Mouse (Mus musculus) limb, embryonic 14.5 days (tissue): Measurements from ENCODE around the gene Lasp1. TPM values are rescaled to one million over a fixed set of nuclear protein-coding genes. Genes with fewer than 3 reads are reported as not detected.

Experiments used
- ATAC-seq: fragments of 200-750 bp; cut with Nextera tagmentation; 2 replicates; pipeline ENCODE4 v1.8.0; 2017; ENCODE audit warnings: low read depth, moderate number of reproducible peaks, moderate TSS enrichment; ENCODE audit not compliant: low FRiP score
- DNase-seq: peaks from one replicate; pipeline ENCODE4 v3.0.0-alpha.2; 2015; ENCODE audit warnings: low spot score
- H3K27ac ChIP-seq: fragments of 300-500 bp; sonication (generic); replicated peaks from 2 replicates; pipeline ENCODE4 v1.5.1; 2014; ENCODE audit warnings: low read depth, mild to moderate bottlenecking, low read length, moderate library complexity, mixed read lengths
- H3K27me3 ChIP-seq: fragments of 300-500 bp; sonication (generic); 2 replicates; pipeline ENCODE4 v1.6.1; 2014; ENCODE audit warnings: low read length, mixed read lengths; ENCODE audit not compliant: control insufficient read depth, insufficient read depth
- H3K36me3 ChIP-seq: fragments of 300-500 bp; sonication (generic); 2 replicates; pipeline ENCODE4 v1.6.1; 2014; ENCODE audit warnings: mild to moderate bottlenecking, low read length, moderate library complexity, mixed read lengths; ENCODE audit not compliant: control insufficient read depth, insufficient read depth
- H3K4me1 ChIP-seq: fragments of 300-500 bp; sonication (generic); 2 replicates; pipeline ENCODE4 v1.6.1; 2014; ENCODE audit warnings: antibody characterized with exemption, low read length, mixed read lengths; ENCODE audit not compliant: control insufficient read depth, insufficient read depth
- H3K4me2 ChIP-seq: fragments of 300-500 bp; sonication (generic); replicated peaks from 2 replicates; pipeline ENCODE4 v1.6.1; 2014; ENCODE audit warnings: low read depth, mild to moderate bottlenecking, low read length, moderate library complexity; ENCODE audit not compliant: severe bottlenecking
- H3K4me3 ChIP-seq: fragments of 300-500 bp; sonication (generic); replicated peaks from 2 replicates; pipeline ENCODE4 v1.5.1; 2014; ENCODE audit warnings: low read length
- H3K9ac ChIP-seq: fragments of 300-500 bp; sonication (generic); 2 replicates; pipeline ENCODE4 v1.6.1; 2014; ENCODE audit warnings: mild to moderate bottlenecking, low read depth, low read length, moderate library complexity; ENCODE audit not compliant: severe bottlenecking
- H3K9me3 ChIP-seq: fragments of 300-500 bp; sonication (generic); 2 replicates; pipeline ENCODE4 v1.6.1; 2016; ENCODE audit warnings: low read length; ENCODE audit not compliant: control insufficient read depth
- POLR2A ChIP-seq: fragments of 200-500 bp; IDR thresholded peaks from 2 replicates; pipeline ENCODE4 v1.8.0; 2012; ENCODE audit warnings: inconsistent platforms, mild to moderate bottlenecking, moderate library complexity, borderline replicate concordance; ENCODE audit not compliant: insufficient read depth, insufficient read length; ENCODE audit errors: extremely low read depth
- WGBS: fragments of 180-500 bp; shearing (Covaris S2); extraction: QIAGEN DNeasy Blood & Tissue Kit; methylation state at CpG from one replicate; pipeline ENCODE4 v1.1.7; 2014; 5-methylcytosine and 5-hydroxymethylcytosine counted together
- polyA plus RNA-seq, 2 experiments: library from polyadenylated mRNA; depleted of rRNA in 1 of 2; stranded (reverse) in 1 of 2; unstranded in 1 of 2; fragments of >200 nt; fragmentation: Nextera tagmentation in 1 of 2; extraction: Ambion mirVana in 1 of 2; gene quantifications; 2 replicates each; pipeline versions ENCODE4 v1.2.1 to v1.2.3; 2012 to 2014

The Lasp1 gene
- polyA plus RNA-seq, 2 experiments: 95.7 to 105 TPM

GRCm38 (mm10) chr11:97776497-97777128 is 22.2 kb upstream of the Lasp1 start:
- H3K27ac ChIP-seq: no peak overlapping the region
- H3K4me2 ChIP-seq: no peak overlapping the region
- ATAC-seq: 0 out of 2 replicates have a peak, but pooled peaks have one; percentile 12
- H3K4me3 ChIP-seq: no peak overlapping the region
- no peak for TF ChIP-seq POLR2A
- WGBS: 63% methylated on average over 5 of the region's 5 CpGs
- H3K27me3 ChIP-seq: no peaks in the 10 kb centered on the region
- peaks cover 8% of the 10 kb centered on the region for H3K4me1 ChIP-seq
- no peak for DNase-seq
- no peaks in the 10 kb centered on the region for H3K9me3 ChIP-seq
- no peak overlapping the region for H3K9ac ChIP-seq
- H3K36me3 ChIP-seq: peaks cover 48% of the 10 kb centered on the region

- 52% methylated on average over 2 of the region's 2 CpGs for WGBS
- H3K9ac ChIP-seq: no peak overlapping the region
- no peak overlapping the region for H3K4me2 ChIP-seq
- no peaks in the 10 kb centered on the region for H3K27me3 ChIP-seq
- H3K36me3 ChIP-seq: peaks cover 48% of the 10 kb centered on the region
- no peak overlapping the region for H3K27ac ChIP-seq
- peaks cover 8% of the 10 kb centered on the region for H3K4me1 ChIP-seq
- no peaks in the 10 kb centered on the region for H3K9me3 ChIP-seq
- no peak overlapping the region for H3K4me3 ChIP-seq
- DNase-seq (no peak), ATAC-seq (0 out of 2 replicates have a peak, but pooled peaks have one; percentile 11)
- TF ChIP-seq POLR2A: no peak
Observed at GRCm38 (mm10) chr11:97777129-97777529, 21.7 kb upstream of the Lasp1 start.

- Histone ChIP-seq H3K9ac (no peak overlapping the region), H3K27me3 (no peaks in the 10 kb centered on the region), H3K4me3 (no peak overlapping the region), H3K36me3 (peaks cover 48% of the 10 kb centered on the region), H3K4me2 (no peak overlapping the region), H3K4me1 (peaks cover 8% of the 10 kb centered on the region), H3K9me3 (no peaks in the 10 kb centered on the region), H3K27ac (no peak overlapping the region)
- no peak for DNase-seq
- TF ChIP-seq POLR2A: no peak
- ATAC-seq: no peak
- WGBS: 97% methylated on average over 1 of the region's 1 CpGs
Observed at GRCm38 (mm10) chr11:97778918-97779317, 19.9 kb upstream of the Lasp1 start.

- Histone ChIP-seq H3K4me3 (peak overlapping the region; percentile 98), H3K9ac (peak overlapping the region; percentile 99; the same call in 1 of the 2 replicates), H3K9me3 (no peaks in the 10 kb centered on the region), H3K4me2 (peak overlapping the region; percentile 70; the same call in 1 of the 2 replicates), H3K27me3 (no peaks in the 10 kb centered on the region), H3K27ac (no peak overlapping the region), H3K4me1 (peaks cover 8% of the 10 kb centered on the region), H3K36me3 (peaks cover 48% of the 10 kb centered on the region)
- no peak for TF ChIP-seq POLR2A
- WGBS: 86% methylated on average over 2 of the region's 2 CpGs
- DNase-seq: no peak
- ATAC-seq: no peak
Observed at GRCm38 (mm10) chr11:97779968-97780701, 18.7 kb upstream of the Lasp1 start.

- DNase-seq: no peak
- Histone ChIP-seq H3K4me2 (peak overlapping the region; percentile 70), H3K9me3 (no peaks in the 10 kb centered on the region), H3K36me3 (peaks cover 47% of the 10 kb centered on the region), H3K4me3 (peak overlapping the region; percentile 98), H3K9ac (peak overlapping the region; percentile 99), H3K27me3 (no peaks in the 10 kb centered on the region), H3K4me1 (peaks cover 8% of the 10 kb centered on the region), H3K27ac (peak overlapping the region; percentile 96)
- no peak for ATAC-seq
- TF ChIP-seq POLR2A: no peak
- 1% methylated on average over 11 of the region's 11 CpGs for WGBS
Observed at GRCm38 (mm10) chr11:97781478-97781831, 17.3 kb upstream of the Lasp1 start.
